Mouse (Mus musculus): ENCODE measurements around the gene Arid2.
A peak's percentile ranks its signal among the peaks of the same experiment; 100 is the strongest.
"Not testable (repeated sequence)": the region's sequence is repeated elsewhere in the genome, so short reads cannot be mapped to it uniquely, and the experiment has no call there.

Arid2 gene

GRCm38 (mm10) chr15:96287369-96287975 is at the start of gene Arid2:
TSS of gene Arid2 (plus strand) at chr15:96287518.
- peak; percentile 58 for DNase-seq (ENCODE audit: low read depth, low spot score)

- no peak for DNase-seq (ENCODE audit: low read depth, low spot score)
Observed at GRCm38 (mm10) chr15:96238071-96238470, 49.2 kb upstream of the Arid2 start.

- no peak for DNase-seq (ENCODE audit: low read depth, low spot score)
Observed at GRCm38 (mm10) chr15:96244171-96244570, 43.1 kb upstream of the Arid2 start.

- not testable (repeated sequence) for DNase-seq (ENCODE audit: low read depth, low spot score)
Observed at GRCm38 (mm10) chr15:96244715-96245114, 42.6 kb upstream of the Arid2 start.

- no peak for DNase-seq (ENCODE audit: low read depth, low spot score)
Observed at GRCm38 (mm10) chr15:96253827-96254226, 33.5 kb upstream of the Arid2 start.

- DNase-seq (ENCODE audit: low read depth, low spot score), result no peak
Observed at GRCm38 (mm10) chr15:96254356-96254755, 33.0 kb upstream of the Arid2 start.

- no peak for DNase-seq (ENCODE audit: low read depth, low spot score)
Observed at GRCm38 (mm10) chr15:96257781-96258180, 29.5 kb upstream of the Arid2 start.

GRCm38 (mm10) chr15:96264614-96265013 is 22.7 kb upstream of the Arid2 start:
- no peak for DNase-seq (ENCODE audit: low read depth, low spot score)

- DNase-seq (ENCODE audit: low read depth, low spot score), result no peak
Observed at GRCm38 (mm10) chr15:96267933-96268332, 19.4 kb upstream of the Arid2 start.

GRCm38 (mm10) chr15:96268610-96269009 is 18.7 kb upstream of the Arid2 start:
- DNase-seq (ENCODE audit: low read depth, low spot score), result no peak

GRCm38 (mm10) chr15:96269402-96269801 is 17.9 kb upstream of the Arid2 start:
- DNase-seq (ENCODE audit: low read depth, low spot score), result no peak

- DNase-seq (ENCODE audit: low read depth, low spot score), result no peak
Observed at GRCm38 (mm10) chr15:96270272-96270880, 16.9 kb upstream of the Arid2 start.

- no peak for DNase-seq (ENCODE audit: low read depth, low spot score)
Observed at GRCm38 (mm10) chr15:96272356-96272755, 15.0 kb upstream of the Arid2 start.

GRCm38 (mm10) chr15:96274341-96274740 is 13.0 kb upstream of the Arid2 start:
- no peak for DNase-seq (ENCODE audit: low read depth, low spot score)

- DNase-seq (ENCODE audit: low read depth, low spot score), result no peak
Observed at GRCm38 (mm10) chr15:96275198-96275597, 12.1 kb upstream of the Arid2 start.

- no peak for DNase-seq (ENCODE audit: low read depth, low spot score)
Observed at GRCm38 (mm10) chr15:96275810-96276493, 11.4 kb upstream of the Arid2 start.

GRCm38 (mm10) chr15:96277061-96277460 is 10.3 kb upstream of the Arid2 start:
- no peak for DNase-seq (ENCODE audit: low read depth, low spot score)

GRCm38 (mm10) chr15:96281236-96281635 is 6.1 kb upstream of the Arid2 start:
- DNase-seq (ENCODE audit: low read depth, low spot score), result no peak

- no peak for DNase-seq (ENCODE audit: low read depth, low spot score)
Observed at GRCm38 (mm10) chr15:96283141-96283540, 4.2 kb upstream of the Arid2 start.

GRCm38 (mm10) chr15:96283920-96284431 is 3.3 kb upstream of the Arid2 start:
- no peak for DNase-seq (ENCODE audit: low read depth, low spot score)

- no peak for DNase-seq (ENCODE audit: low read depth, low spot score)
Observed at GRCm38 (mm10) chr15:96284711-96285322, 2.5 kb upstream of the Arid2 start.

GRCm38 (mm10) chr15:96285323-96286014 is 1.8 kb upstream of the Arid2 start:
- peak; percentile 60 for DNase-seq (ENCODE audit: low read depth, low spot score)

Measured in c-Kit-negative CD71-positive TER-119-positive erythroid progenitor cells, embryonic 14.5 days (primary cell).